Mouse (Mus musculus): ENCODE data around the gene 1600014C10Rik.

- TF ChIP-seq POLR2A (IDR thresholded peaks at IDR 0.05; ENCODE audit: low read depth, low read length) (no peak), CTCF (IDR thresholded peaks at IDR 0.05; ENCODE audit: extremely low read depth, insufficient read depth, insufficient read length, insufficient replicate concordance) (no peak)
Measured at GRCm38 (mm10) chr7:38206564-38206963, 23.5 kb downstream of the 1600014C10Rik start.

Measured in spleen, adult 2 months (tissue).